ENCODE assay signal across 9 mouse cellular contexts in genomic region chr13:54760164-54760795, GRCm38 (mm10). TPM values are rescaled to one million over a fixed set of nuclear protein-coding genes. Genes with fewer than 3 reads are reported as not detected.
A peak's percentile ranks its signal among the peaks of the same experiment; 100 is the strongest.
DNase-seq lines count a peak whose midpoint lies in the region; ATAC-seq and TF ChIP-seq lines count a peak whose summit lies in the region.
"Had no signal": no experiment of that assay in that cellular context is flagged by ENCODE, and none has a peak within 500 bp of the region (broad histone marks: within the 10 kb centered on the region; RNA-seq: fewer than 3 reads in every experiment).

No protein-coding gene starts in this region.

- H3K4me2 ChIP-seq in hindbrain, postnatal 0 days (ENCODE audit: low read depth, low read length), result no peak overlapping the region
- H3K4me2 ChIP-seq in limb, embryonic 11.5 days (ENCODE audit: low read depth, severe bottlenecking), result no peak overlapping the region

- TF ChIP-seq POLR2A in brain, embryonic 14.5 days (IDR thresholded peaks at IDR 0.05; ENCODE audit: borderline replicate concordance, extremely low read depth, insufficient read depth, insufficient read length, poor library complexity, severe bottlenecking), result no peak
- TF ChIP-seq POLR2A in lung, adult 2 months (IDR thresholded peaks at IDR 0.05; ENCODE audit: borderline replicate concordance, extremely low read depth, low read depth, low read length), result no peak

- H3K27me3 ChIP-seq in hindbrain, postnatal 0 days (ENCODE audit: insufficient read depth, low read length), result no peaks in the 10 kb centered on the region
- peaks cover 38% of the 10 kb centered on the region for H3K27me3 ChIP-seq in limb, embryonic 11.5 days (ENCODE audit: control insufficient read depth, insufficient read depth, low read length)

- 47% methylated on average over 8 of the region's 8 CpGs for WGBS in hindbrain, postnatal 0 days
- 47% methylated on average over 8 of the region's 8 CpGs for WGBS in limb, embryonic 11.5 days
- WGBS in lung, adult 2 months, result 58% methylated on average over 8 of the region's 8 CpGs

- DNase-seq in brain, embryonic 14.5 days (ENCODE audit: low read depth), result peak; percentile 82
- DNase-seq in cerebellum, adult 9-11 months, result peak; percentile 80
- DNase-seq in hindbrain, postnatal 0 days (ENCODE audit: low spot score), result peak; percentile 63
- DNase-seq in limb, embryonic 11.5 days (ENCODE audit: low spot score), result peak; percentile 66
- DNase-seq in thymus, postnatal 10 days (ENCODE audit: low spot score in 2 of 2), result no peak
- DNase-seq in kidney, postnatal 36 days, result no peak
- no peak for DNase-seq in spleen, postnatal 14 days (ENCODE audit: low spot score in 2 of 2)
- no peak for DNase-seq in lung, adult 2 months
- DNase-seq: kidney, adult 9 months had no signal

- no peak for ATAC-seq in hindbrain, postnatal 0 days
- ATAC-seq in limb, embryonic 11.5 days (ENCODE audit: insufficient number of reproducible peaks, low FRiP score, low TSS enrichment, low read depth), result no peak

- no peak overlapping the region for H3K9ac ChIP-seq in hindbrain, postnatal 0 days (replicated peaks; ENCODE audit: low read length)
- H3K9ac ChIP-seq in limb, embryonic 11.5 days (ENCODE audit: low read length), result no peak overlapping the region

- H3K4me3 ChIP-seq in hindbrain, postnatal 0 days (ENCODE audit: low read length), result no peak overlapping the region
- H3K4me3 ChIP-seq in limb, embryonic 11.5 days (ENCODE audit: low read depth, low read length), result no peak overlapping the region
- H3K4me3 ChIP-seq in lung, adult 2 months (replicated peaks; ENCODE audit: extremely low read depth, low read depth, low read length), result no peak overlapping the region

- no peaks in the 10 kb centered on the region for H3K9me3 ChIP-seq in hindbrain, postnatal 0 days (ENCODE audit: low read length)
- no peaks in the 10 kb centered on the region for H3K9me3 ChIP-seq in limb, embryonic 11.5 days (ENCODE audit: control insufficient read depth, low read length)

- peak overlapping the region; percentile 92 for H3K27ac ChIP-seq in hindbrain, postnatal 0 days
- H3K27ac ChIP-seq in limb, embryonic 11.5 days (replicated peaks; ENCODE audit: low read depth, low read length), result no peak overlapping the region

- peaks cover 28% of the 10 kb centered on the region for H3K4me1 ChIP-seq in hindbrain, postnatal 0 days (ENCODE audit: insufficient read depth, low read length)
- H3K4me1 ChIP-seq in limb, embryonic 11.5 days (ENCODE audit: control insufficient read depth, insufficient read depth, low read length), result peaks cover 17% of the 10 kb centered on the region
- H3K4me1 ChIP-seq in lung, adult 2 months (ENCODE audit: control insufficient read depth, insufficient read depth, low read length), result 0 out of 2 replicates have a peak, but pooled peaks cover 3% of the 10 kb centered on the region

- H3K36me3 ChIP-seq in hindbrain, postnatal 0 days (ENCODE audit: insufficient read depth, low read length), result no peaks in the 10 kb centered on the region
- no peaks in the 10 kb centered on the region for H3K36me3 ChIP-seq in limb, embryonic 11.5 days (ENCODE audit: control insufficient read depth, insufficient read depth, low read length)

- no peak for TF ChIP-seq CTCF in brain, embryonic 14.5 days (IDR thresholded peaks at IDR 0.05; ENCODE audit: borderline replicate concordance, extremely low read depth, insufficient read depth, insufficient read length)
- TF ChIP-seq CTCF in hindbrain, postnatal 0 days (IDR thresholded peaks at IDR 0.05; ENCODE audit: low read depth), result no peak
- TF ChIP-seq CTCF in lung, adult 2 months (IDR thresholded peaks at IDR 0.05; ENCODE audit: insufficient read depth, low read length), result no peak

RNA-seq across cellular contexts. Expression of gene Sncb, which starts 6.1 kb away (rescaled TPM):
- polyA plus RNA-seq in brain, embryonic 14.5 days (2012; rRNA removed), result 45.8 and 73.6 TPM in 2 replicates
- total RNA-seq in hindbrain, postnatal 0 days (2014; rRNA removed), result 96.8 and 111 TPM in 2 replicates
- 202 and 222 TPM in 2 replicates for polyA plus RNA-seq in hindbrain, postnatal 0 days (2015; fragmentation: Nextera tagmentation; extraction: Ambion mirVana)
- not detected in 2 replicates for polyA plus RNA-seq in limb, embryonic 11.5 days (2014; fragmentation: Nextera tagmentation; extraction: Ambion mirVana)
- not detected in 2 replicates for polyA plus RNA-seq in lung, adult 2 months (2012; rRNA removed)

RNA-seq across cellular contexts. Expression of gene Gprin1, which starts 10.6 kb away (rescaled TPM):
- polyA plus RNA-seq in brain, embryonic 14.5 days (2012; rRNA removed), result 77.7 and 109 TPM in 2 replicates
- total RNA-seq in hindbrain, postnatal 0 days (2014; rRNA removed), result 146 and 153 TPM in 2 replicates
- polyA plus RNA-seq in hindbrain, postnatal 0 days (2015; fragmentation: Nextera tagmentation; extraction: Ambion mirVana), result 18.3 and 19.9 TPM in 2 replicates
- 0.55 and 0.68 TPM in 2 replicates for polyA plus RNA-seq in limb, embryonic 11.5 days (2014; fragmentation: Nextera tagmentation; extraction: Ambion mirVana)
- 0.07 and 0.09 TPM in 2 replicates for polyA plus RNA-seq in lung, adult 2 months (2012; rRNA removed)

RNA-seq across cellular contexts. Expression of gene Eif4e1b, which starts 23.5 kb away (rescaled TPM):
- polyA plus RNA-seq in brain, embryonic 14.5 days (2012; rRNA removed), result not detected in 2 replicates
- total RNA-seq in hindbrain, postnatal 0 days (2014; rRNA removed), result not detected in 2 replicates
- polyA plus RNA-seq in hindbrain, postnatal 0 days (2015; fragmentation: Nextera tagmentation; extraction: Ambion mirVana), result not detected in 2 replicates
- not detected in 2 replicates for polyA plus RNA-seq in limb, embryonic 11.5 days (2014; fragmentation: Nextera tagmentation; extraction: Ambion mirVana)
- not detected in 2 replicates for polyA plus RNA-seq in lung, adult 2 months (2012; rRNA removed)

RNA-seq across cellular contexts. Expression of gene Tspan17, which starts 28.9 kb away (rescaled TPM):
- polyA plus RNA-seq in brain, embryonic 14.5 days (2012; rRNA removed), result 14.4 and 23.1 TPM in 2 replicates
- 53.2 and 60.5 TPM in 2 replicates for total RNA-seq in hindbrain, postnatal 0 days (2014; rRNA removed)
- polyA plus RNA-seq in hindbrain, postnatal 0 days (2015; fragmentation: Nextera tagmentation; extraction: Ambion mirVana), result 143 and 153 TPM in 2 replicates
- 1.7 and 1.8 TPM in 2 replicates for polyA plus RNA-seq in limb, embryonic 11.5 days (2014; fragmentation: Nextera tagmentation; extraction: Ambion mirVana)
- 32.1 and 34.7 TPM in 2 replicates for polyA plus RNA-seq in lung, adult 2 months (2012; rRNA removed)

RNA-seq across cellular contexts. Expression of gene Cdhr2, which starts 59.0 kb away (rescaled TPM):
- 0.05 and 0.16 TPM in 2 replicates for polyA plus RNA-seq in brain, embryonic 14.5 days (2012; rRNA removed)
- 0.22 and 0.37 TPM in 2 replicates for total RNA-seq in hindbrain, postnatal 0 days (2014; rRNA removed)
- 0.35 and 0.41 TPM in 2 replicates for polyA plus RNA-seq in hindbrain, postnatal 0 days (2015; fragmentation: Nextera tagmentation; extraction: Ambion mirVana)
- polyA plus RNA-seq in limb, embryonic 11.5 days (2014; fragmentation: Nextera tagmentation; extraction: Ambion mirVana), result not detected in 2 replicates
- 0.05 and 1.1 TPM in 2 replicates for polyA plus RNA-seq in lung, adult 2 months (2012; rRNA removed)

Comparison
In these comparisons a context has a peak if more than half of its experiments do, and no peak if none do; other contexts are left out.
1. DNase-seq: peak in brain, embryonic 14.5 days (single experiment), cerebellum, adult 9-11 months (single experiment), hindbrain, postnatal 0 days (single experiment) and limb, embryonic 11.5 days (single experiment); none in thymus, postnatal 10 days (0 of 2), kidney, postnatal 36 days (0 of 2), spleen, postnatal 14 days (0 of 2) and lung, adult 2 months (single experiment).
2. RNA of gene Sncb, which starts 6.1 kb away (polyA plus RNA-seq): 202 to 222 TPM in hindbrain, postnatal 0 days and 45.8 to 73.6 TPM in brain, embryonic 14.5 days; not detected in limb, embryonic 11.5 days and not detected in lung, adult 2 months; every median in the first group is over 10 times any median in the second.
3. RNA of gene Gprin1, which starts 10.6 kb away (polyA plus RNA-seq): 77.7 to 109 TPM in brain, embryonic 14.5 days and 18.3 to 19.9 TPM in hindbrain, postnatal 0 days; 0.55 to 0.68 TPM in limb, embryonic 11.5 days and 0.07 to 0.09 TPM in lung, adult 2 months; every median in the first group is over 10 times any median in the second.